Mouse (Mus musculus): ENCODE measurements around the gene Wdr49.
A peak's percentile ranks its signal among the peaks of the same experiment; 100 is the strongest.
"Not testable (repeated sequence)": the region's sequence is repeated elsewhere in the genome, so short reads cannot be mapped to it uniquely, and the experiment has no call there.

Gene Wdr49

GRCm38 (mm10) chr3:75299464-75299863, 182.5 kb downstream of the Wdr49 start:
- DNase-seq: not testable (repeated sequence)

DNA sequence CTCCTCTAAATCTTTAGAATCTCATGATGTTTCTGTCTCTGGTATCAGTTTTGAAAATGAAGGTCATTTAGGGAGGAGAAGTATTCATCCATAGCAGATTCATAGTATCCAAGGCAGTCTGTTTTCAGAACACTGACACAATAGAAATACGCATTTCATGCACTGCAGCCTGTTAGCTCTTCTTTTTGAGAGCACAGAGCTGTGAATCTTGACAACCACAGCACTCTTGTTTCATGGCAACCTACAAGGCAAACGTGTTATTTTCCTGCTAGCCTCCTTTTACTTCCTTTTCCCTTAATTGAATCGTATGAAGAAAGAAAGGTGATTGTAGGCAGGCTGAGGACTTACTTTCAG, 184.2 kb downstream of the Wdr49 start:
- no peak for DNase-seq

DNA sequence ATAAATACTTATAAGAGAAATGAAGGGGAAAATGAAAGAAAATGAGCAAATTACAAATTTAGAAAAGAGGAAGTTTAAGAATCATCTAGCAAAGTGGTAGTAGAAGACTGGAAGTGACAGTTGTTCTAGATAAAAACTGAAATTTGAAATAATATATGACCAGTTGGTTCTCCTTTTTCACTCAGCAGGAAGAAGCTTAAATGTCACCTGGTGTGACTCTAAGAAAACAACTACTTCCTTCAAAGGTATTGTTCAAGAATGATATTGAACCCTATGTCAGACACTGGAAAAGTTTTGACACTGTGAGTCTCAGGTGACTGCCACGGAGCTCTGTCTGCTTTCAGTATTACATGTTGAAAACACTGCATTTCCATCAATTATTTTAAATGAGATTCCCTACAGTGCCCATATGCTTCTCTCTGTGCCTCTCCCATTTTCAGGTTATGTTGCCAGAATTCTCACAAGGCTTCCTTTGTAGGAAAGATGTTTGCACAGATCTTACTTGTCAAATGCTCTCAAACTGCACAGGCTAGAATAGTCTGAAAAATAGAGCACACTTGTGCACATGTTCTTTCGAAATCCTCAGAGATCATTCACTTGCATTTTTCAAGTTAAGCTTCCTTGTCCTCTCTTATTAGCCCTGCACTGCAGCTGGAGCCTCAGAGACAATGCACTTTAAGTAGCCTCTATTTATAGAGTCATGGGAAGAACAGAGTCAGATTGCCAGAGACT, 184.8 kb downstream of the Wdr49 start:
- no peak for DNase-seq

- DNase-seq: peak; percentile 17
Measured at GRCm38 (mm10) chr3:75293243-75293642, 188.7 kb downstream of the Wdr49 start.

- no peak for DNase-seq
Measured at GRCm38 (mm10) chr3:75277455-75277854, 204.5 kb downstream of the Wdr49 start.

DNA sequence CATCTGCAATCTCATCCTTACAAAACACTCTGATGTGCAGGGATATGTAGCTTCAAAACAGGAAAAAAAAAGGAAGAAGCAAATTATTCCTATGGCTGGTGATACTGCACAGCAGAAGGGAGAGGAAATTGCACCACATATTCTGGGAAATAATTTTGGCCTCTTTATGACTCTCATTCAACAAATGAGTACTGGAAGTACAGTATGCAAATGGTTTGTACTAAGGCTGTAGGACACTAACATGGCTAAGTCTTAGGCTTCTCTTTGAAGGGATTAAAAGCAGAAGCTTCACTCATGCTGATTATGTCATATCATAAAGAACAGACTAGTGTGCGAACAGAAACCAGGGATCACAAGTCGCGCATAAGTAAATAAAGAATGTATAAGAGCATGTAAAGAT, 205.4 kb downstream of the Wdr49 start:
- no peak for DNase-seq

GRCm38 (mm10) chr3:75275127-75275526, 206.8 kb downstream of the Wdr49 start:
- no peak for DNase-seq

DNA sequence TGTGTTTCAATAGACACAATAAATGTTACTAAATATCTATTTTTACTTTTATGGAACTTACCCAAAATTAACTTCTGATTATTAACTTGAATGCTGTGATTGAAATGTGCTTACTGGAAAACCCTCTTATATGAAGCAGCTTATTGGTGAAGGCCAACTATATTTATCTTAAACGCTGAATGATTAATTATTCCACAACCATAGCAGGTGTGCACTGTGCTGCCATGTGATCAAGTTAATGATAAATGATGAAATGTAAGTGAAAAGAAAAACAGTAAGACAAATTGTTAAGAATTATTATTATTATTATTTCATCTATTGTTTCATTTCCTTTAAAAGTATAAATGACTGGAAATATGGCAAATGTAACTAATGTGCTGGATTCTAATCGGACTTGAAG, 212.0 kb downstream of the Wdr49 start, which contains the start of gene Serpini2:
Gene Serpini2, minus strand, starts transcription at position 101 of the 400 bp plus-strand sequence.
- no peak for DNase-seq

DNA sequence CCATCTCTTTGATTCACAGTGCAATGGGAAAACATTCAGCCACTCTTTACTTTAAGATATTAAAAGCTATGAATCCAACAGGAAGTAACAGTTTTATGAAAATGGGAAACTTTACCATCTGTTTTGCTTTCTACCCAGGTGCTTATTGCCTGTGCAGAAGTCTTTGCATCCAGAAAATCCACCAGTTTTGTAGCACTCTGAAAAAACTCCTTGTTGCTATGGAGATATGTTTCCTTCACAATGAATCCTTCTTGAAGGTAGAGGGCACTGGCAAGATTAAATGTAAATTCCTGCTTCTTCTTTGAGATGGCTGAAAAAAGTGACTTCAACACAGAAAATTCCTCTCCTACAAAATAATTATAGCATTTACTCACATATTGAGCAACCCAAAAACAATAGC, 222.6 kb downstream of the Wdr49 start:
- DNase-seq: no peak
